Comparison of ENCODE assay signal across 24 mouse cellular contexts in genomic region chr4:101305126-101305525, GRCm38 (mm10). TPM values are rescaled to one million over a fixed set of nuclear protein-coding genes. Genes with fewer than 3 reads are reported as not detected.
DNase-seq lines count a peak whose midpoint lies in the region; ATAC-seq and TF ChIP-seq lines count a peak whose summit lies in the region.
"Had no signal": no experiment of that assay in that cellular context is flagged by ENCODE, and none has a peak within 500 bp of the region (broad histone marks: within the 10 kb centered on the region; RNA-seq: fewer than 3 reads in every experiment).

No protein-coding gene starts in this region.

- no peak overlapping the region for H3K27ac ChIP-seq in liver, adult 2 months (replicated peaks; ENCODE audit: insufficient read depth, low read depth, low read length)
- H3K27ac ChIP-seq in liver, embryonic 12.5 days = no peak overlapping the region
- H3K27ac ChIP-seq in stomach, postnatal 0 days (replicated peaks) = no peak overlapping the region
- H3K27ac ChIP-seq: embryonic facial prominence, embryonic 15.5 days; forebrain, embryonic 15.5 days; hindbrain, embryonic 13.5 days; kidney, embryonic 15.5 days; limb, embryonic 13.5 days; liver, embryonic 15.5 days; midbrain, embryonic 10.5 days; neural tube, embryonic 15.5 days had no signal

- 32% methylated on average over 9 of the region's 9 CpGs for WGBS in liver, adult 2 months
- 61% methylated on average over 9 of the region's 9 CpGs for WGBS in liver, embryonic 12.5 days (ENCODE audit: insufficient replicate concordance)
- 73% methylated on average over 9 of the region's 9 CpGs for WGBS in stomach, postnatal 0 days

- H3K36me3 ChIP-seq in liver, adult 2 months (ENCODE audit: control insufficient read depth, insufficient read depth, low read length) = no peaks in the 10 kb centered on the region
- H3K36me3 ChIP-seq in liver, embryonic 12.5 days = no peaks in the 10 kb centered on the region
- no peaks in the 10 kb centered on the region for H3K36me3 ChIP-seq in stomach, postnatal 0 days (ENCODE audit: control insufficient read depth, insufficient read depth, low read length)
- H3K36me3 ChIP-seq: embryonic facial prominence, embryonic 15.5 days; forebrain, embryonic 15.5 days; hindbrain, embryonic 13.5 days; kidney, embryonic 15.5 days; limb, embryonic 13.5 days; liver, embryonic 15.5 days; midbrain, embryonic 10.5 days; neural tube, embryonic 15.5 days had no signal

- no peaks in the 10 kb centered on the region for H3K79me2 ChIP-seq in liver, adult 2 months (ENCODE audit: control insufficient read depth, insufficient read depth, low read length)

- ATAC-seq in liver, embryonic 12.5 days = no peak
- no peak for ATAC-seq in stomach, postnatal 0 days (ENCODE audit: low FRiP score, low TSS enrichment)
- ATAC-seq: activated CD4-positive, CD25-positive, alpha-beta regulatory T cell, adult 4 months had no signal

- H3K9ac ChIP-seq in liver, adult 2 months (ENCODE audit: low read depth, low read length) = no peak overlapping the region
- no peak overlapping the region for H3K9ac ChIP-seq in liver, embryonic 12.5 days
- no peak overlapping the region for H3K9ac ChIP-seq in stomach, postnatal 0 days (ENCODE audit: low read length)
- H3K9ac ChIP-seq: embryonic facial prominence, embryonic 15.5 days; forebrain, embryonic 15.5 days; hindbrain, embryonic 13.5 days; kidney, embryonic 15.5 days; limb, embryonic 13.5 days; liver, embryonic 15.5 days; neural tube, embryonic 15.5 days had no signal

- intact Hi-C loops in heart, postnatal 14 days (cut with DNase I) = no loop called here

- H3K27me3 ChIP-seq in liver, adult 2 months (ENCODE audit: control insufficient read depth, insufficient read depth, low read length) = no peaks in the 10 kb centered on the region
- H3K27me3 ChIP-seq in liver, embryonic 12.5 days (replicated peaks) = no peaks in the 10 kb centered on the region
- no peaks in the 10 kb centered on the region for H3K27me3 ChIP-seq in stomach, postnatal 0 days (ENCODE audit: control insufficient read depth, insufficient read depth, low read length)
- H3K27me3 ChIP-seq: embryonic facial prominence, embryonic 15.5 days; forebrain, embryonic 15.5 days; kidney, embryonic 15.5 days; limb, embryonic 13.5 days; liver, embryonic 15.5 days; neural tube, embryonic 15.5 days had no signal

- H3K4me2 ChIP-seq in liver, embryonic 12.5 days = no peak overlapping the region
- no peak overlapping the region for H3K4me2 ChIP-seq in stomach, postnatal 0 days (replicated peaks; ENCODE audit: low read depth)
- H3K4me2 ChIP-seq: embryonic facial prominence, embryonic 15.5 days; forebrain, embryonic 15.5 days; hindbrain, embryonic 13.5 days; kidney, embryonic 15.5 days; limb, embryonic 13.5 days; liver, embryonic 15.5 days; neural tube, embryonic 15.5 days had no signal

- no peak for TF ChIP-seq CTCF in liver, adult 2 months (IDR thresholded peaks at IDR 0.05; ENCODE audit: low read depth, low read length)
- TF ChIP-seq CTCF in stomach, postnatal 0 days (IDR thresholded peaks at IDR 0.05; ENCODE audit: low read depth) = no peak

- H3K9me3 ChIP-seq in liver, embryonic 12.5 days (replicated peaks) = no peaks in the 10 kb centered on the region
- H3K9me3 ChIP-seq in stomach, postnatal 0 days (ENCODE audit: control insufficient read depth, low read length) = no peaks in the 10 kb centered on the region
- H3K9me3 ChIP-seq: embryonic facial prominence, embryonic 15.5 days; forebrain, embryonic 15.5 days; hindbrain, embryonic 13.5 days; kidney, embryonic 15.5 days; limb, embryonic 13.5 days; liver, embryonic 15.5 days; midbrain, embryonic 10.5 days; neural tube, embryonic 15.5 days had no signal

- peak; percentile 38 to 44 for DNase-seq in heart, adult 9 months (ENCODE audit: low spot score in 2 of 2)
- DNase-seq in heart, postnatal 14 days = no peak
- DNase-seq in liver, adult 2 months (ENCODE audit: extremely low read depth, low read depth, low spot score) = peak; percentile 58
- DNase-seq in NIH3T3 (ENCODE audit: low read depth) (peak; percentile 66), adipocyte (ENCODE audit: low spot score) (peak; percentile 51)
- no peak for DNase-seq in stomach, postnatal 0 days (ENCODE audit: low spot score)
- DNase-seq: cerebellum, adult 11 months; cerebellum, adult 9-11 months; gastrocnemius, postnatal 25 days; kidney, adult 11 months; kidney, postnatal 36 days; layer of hippocampus, adult 9-11 months; retina, postnatal 1 day; thymus, postnatal 14 days had no signal

- no peak overlapping the region for H3K4me3 ChIP-seq in liver, adult 2 months (ENCODE audit: insufficient read depth, low read depth, low read length)
- no peak overlapping the region for H3K4me3 ChIP-seq in liver, embryonic 12.5 days
- no peak overlapping the region for H3K4me3 ChIP-seq in stomach, postnatal 0 days (ENCODE audit: low read depth, low read length)
- H3K4me3 ChIP-seq: embryonic facial prominence, embryonic 15.5 days; forebrain, embryonic 15.5 days; hindbrain, embryonic 13.5 days; kidney, embryonic 15.5 days; limb, embryonic 13.5 days; liver, embryonic 15.5 days; midbrain, embryonic 10.5 days; neural tube, embryonic 15.5 days had no signal

- no peak for TF ChIP-seq EP300 in stomach, postnatal 0 days (optimal IDR thresholded peaks at IDR 0.05)

- peaks cover 19% of the 10 kb centered on the region for H3K4me1 ChIP-seq in liver, adult 2 months (ENCODE audit: control insufficient read depth, insufficient read depth, low read length)
- H3K4me1 ChIP-seq in liver, embryonic 12.5 days = peaks cover 7% of the 10 kb centered on the region; the same call in 1 of the 2 replicates
- no peaks in the 10 kb centered on the region for H3K4me1 ChIP-seq in stomach, postnatal 0 days (replicated peaks; ENCODE audit: control insufficient read depth, insufficient read depth)
- H3K4me1 ChIP-seq: embryonic facial prominence, embryonic 15.5 days; forebrain, embryonic 15.5 days; liver, embryonic 15.5 days had no signal

- TF ChIP-seq POLR2A in liver, adult 2 months (IDR thresholded peaks at IDR 0.05; ENCODE audit: extremely low read depth, insufficient read depth, low read length) = no peak

RNA-seq across cellular contexts. Expression of gene Jak1, which starts 40.0 kb away (rescaled TPM):
- total RNA-seq in heart, postnatal 14 days (2021) = 10 to 100 TPM; 74.9 to 79.6 TPM
- total RNA-seq in liver, adult 2 months (2014; rRNA removed) = 67.0 and 67.1 TPM in 2 replicates
- polyA plus RNA-seq in liver, adult 2 months (2012; rRNA removed) = 19.2 and 21.7 TPM in 2 replicates
- polyA plus RNA-seq in liver, embryonic 12.5 days (2016; fragmentation: Nextera tagmentation; extraction: Ambion mirVana) = 59.7 and 61.2 TPM in 2 replicates
- polyA plus RNA-seq in stomach, postnatal 0 days (2015; fragmentation: Nextera tagmentation; extraction: Ambion mirVana) = 34.1 and 34.3 TPM in 2 replicates

Comparison
In these comparisons a context has a peak if more than half of its experiments do, and no peak if none do; other contexts are left out.
1. DNase-seq: peak in heart, adult 9 months (2 of 2), liver, adult 2 months (single experiment), NIH3T3 (single experiment) and adipocyte (single experiment); none in heart, postnatal 14 days (0 of 2) and stomach, postnatal 0 days (single experiment).